Mouse (Mus musculus): ENCODE measurements around the gene Mark3.

Mark3 gene

DNA sequence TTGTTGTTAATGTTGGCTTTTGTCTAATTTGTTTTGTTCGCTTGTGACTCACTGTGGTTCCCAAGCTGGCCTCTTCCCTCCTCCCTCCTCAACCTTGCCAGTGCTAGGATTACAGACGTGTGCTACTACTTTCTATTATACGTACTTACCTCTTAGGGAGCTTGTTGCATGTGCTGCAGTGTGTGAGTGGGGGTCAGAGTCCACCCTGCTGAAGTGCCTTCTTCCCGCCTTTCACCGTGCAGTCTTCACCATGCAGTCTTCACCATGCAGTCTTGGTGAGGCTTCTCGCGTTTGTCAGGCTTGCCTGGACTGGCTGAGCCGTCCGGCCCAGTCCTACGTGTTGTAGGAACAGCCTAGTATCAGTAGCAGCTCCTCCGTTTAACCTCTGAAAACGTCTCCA is 12.9 kb downstream of the Mark3 start:
- TF ChIP-seq GATA4 (IDR thresholded peaks at IDR 0.05; ENCODE audit: insufficient replicate concordance, low read length), result no peak

- TF ChIP-seq GATA4 (IDR thresholded peaks at IDR 0.05; ENCODE audit: insufficient replicate concordance, low read length), result no peak; the same call in 1 of the 2 replicates
Measured at GRCm38 (mm10) chr12:111592407-111593021, 18.2 kb downstream of the Mark3 start.

DNA sequence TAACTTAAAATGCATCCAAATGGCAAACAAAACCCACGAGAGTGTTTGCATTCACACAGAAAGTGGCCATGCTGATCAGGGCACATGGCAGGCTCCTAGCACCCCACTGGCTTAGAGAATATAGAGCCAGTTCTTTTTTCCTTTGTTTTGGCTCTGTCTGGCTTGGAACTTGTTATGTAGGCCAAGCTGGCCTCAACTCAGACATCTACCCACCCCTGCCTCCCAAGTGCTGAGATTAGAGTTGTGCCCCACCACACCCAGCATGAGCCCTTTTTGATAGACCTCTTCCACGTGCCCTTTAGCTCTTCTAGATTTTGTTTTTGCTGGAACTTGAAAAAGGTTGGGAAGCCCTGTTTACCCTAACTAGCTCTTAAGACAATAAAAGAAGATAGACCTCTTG is 19.5 kb downstream of the Mark3 start:
- TF ChIP-seq GATA4 (IDR thresholded peaks at IDR 0.05; ENCODE audit: insufficient replicate concordance, low read length), result no peak

DNA sequence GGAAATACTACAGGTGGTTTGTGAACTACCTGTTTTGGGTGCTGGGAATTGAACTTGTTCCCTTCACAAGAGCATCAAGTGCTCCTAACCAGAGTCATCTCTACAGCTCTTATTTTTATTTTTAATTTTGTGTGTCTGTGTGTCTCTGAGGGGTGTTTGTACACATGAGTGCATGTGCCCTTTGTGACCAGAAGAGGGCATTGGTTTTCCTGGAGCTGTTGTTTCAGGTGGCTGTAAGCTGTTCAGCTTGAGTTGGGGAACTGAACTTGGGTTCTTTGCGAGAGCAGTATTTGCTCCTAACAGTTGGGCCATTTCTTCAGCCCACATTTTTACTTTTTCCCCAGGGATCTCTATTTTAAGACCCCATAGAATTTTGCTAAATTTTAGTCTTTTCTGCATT is 23.0 kb downstream of the Mark3 start:
- TF ChIP-seq GATA4 (IDR thresholded peaks at IDR 0.05; ENCODE audit: insufficient replicate concordance, low read length), result no peak

DNA sequence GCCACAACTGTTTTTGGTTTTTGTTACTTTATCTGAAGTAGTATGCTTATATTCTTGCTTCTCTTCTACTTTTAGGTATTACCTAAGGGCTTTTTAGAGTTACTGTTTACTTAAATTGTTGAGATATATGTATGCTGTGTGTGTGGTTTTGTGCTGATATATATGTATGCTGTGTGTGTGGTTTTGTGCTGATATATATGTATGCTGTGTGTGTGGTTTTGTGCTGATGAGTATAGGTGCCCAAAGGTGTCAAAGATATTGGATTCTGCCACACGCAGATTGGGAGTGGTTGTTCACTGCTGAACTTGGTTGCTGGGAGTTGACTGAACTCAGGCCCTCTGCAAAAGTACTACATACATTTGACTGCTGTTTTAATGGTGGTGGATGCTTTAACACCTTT is 24.6 kb downstream of the Mark3 start:
- no peak for TF ChIP-seq GATA4 (IDR thresholded peaks at IDR 0.05; ENCODE audit: insufficient replicate concordance, low read length)

DNA sequence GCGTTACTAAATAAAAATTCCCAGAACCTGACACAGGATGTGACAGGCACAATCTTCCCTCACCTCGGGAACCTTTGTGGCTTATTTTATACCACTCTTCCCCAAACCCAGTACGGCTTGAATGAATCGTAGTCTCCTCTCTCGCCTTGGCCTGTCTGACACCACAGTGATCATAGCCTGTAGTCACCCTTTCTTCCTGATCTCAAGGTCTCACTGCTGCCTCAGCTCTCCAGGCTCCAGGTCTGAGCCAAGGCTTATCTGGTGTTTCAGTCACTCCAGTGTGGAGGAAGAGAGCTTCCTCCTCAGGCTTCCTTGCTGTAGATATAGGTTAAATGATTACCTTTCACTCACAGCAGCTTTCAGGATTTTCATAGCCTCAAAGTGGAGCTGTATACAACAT is 25.3 kb downstream of the Mark3 start:
- peak; percentile 89; the same call in 1 of the 2 replicates for TF ChIP-seq GATA4 (IDR thresholded peaks at IDR 0.05; ENCODE audit: insufficient replicate concordance, low read length)

DNA sequence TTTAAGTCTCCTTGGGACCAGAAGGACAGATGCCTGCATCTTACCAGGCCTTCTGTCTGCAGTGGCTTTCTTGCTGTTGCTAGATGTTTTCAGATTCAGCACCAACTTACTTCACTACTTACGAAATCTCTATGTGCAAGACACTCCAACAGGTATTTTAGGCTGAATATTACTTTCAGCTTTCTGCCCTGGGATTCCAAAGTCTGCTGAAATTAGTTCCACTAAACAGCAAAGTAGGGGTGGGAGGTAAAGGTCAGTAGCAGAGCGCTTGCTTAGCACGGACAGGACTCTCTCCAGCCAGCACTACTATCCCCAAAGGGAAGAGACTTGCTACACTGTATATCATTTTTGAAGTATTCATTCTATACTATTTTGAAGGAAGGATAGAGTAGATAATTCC is 29.5 kb downstream of the Mark3 start:
- no peak for TF ChIP-seq GATA4 (IDR thresholded peaks at IDR 0.05; ENCODE audit: insufficient replicate concordance, low read length)

DNA sequence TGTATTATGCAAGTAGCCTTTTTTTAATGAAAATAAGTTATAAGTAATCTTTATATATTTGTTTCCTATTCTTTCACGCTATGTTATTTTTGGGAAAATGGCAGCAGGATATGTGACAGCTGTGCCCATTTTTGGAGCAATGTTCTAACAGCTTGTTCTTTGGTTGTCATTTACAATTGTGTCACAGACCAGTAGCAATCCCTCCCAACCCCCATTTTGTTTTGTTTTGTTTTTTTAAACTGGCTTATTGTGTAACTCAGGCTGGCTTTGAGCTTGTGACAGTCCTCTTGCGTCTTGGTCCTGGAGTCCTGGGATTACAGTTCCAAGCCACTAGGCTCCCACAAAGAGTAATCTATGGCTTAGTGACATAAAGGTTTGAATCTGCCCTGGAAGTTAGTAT is 31.3 kb downstream of the Mark3 start:
- TF ChIP-seq GATA4 (IDR thresholded peaks at IDR 0.05; ENCODE audit: insufficient replicate concordance, low read length), result no peak

- no peak for TF ChIP-seq GATA4 (IDR thresholded peaks at IDR 0.05; ENCODE audit: insufficient replicate concordance, low read length)
Measured at GRCm38 (mm10) chr12:111608015-111608414, 33.7 kb downstream of the Mark3 start.

- no peak for TF ChIP-seq GATA4 (IDR thresholded peaks at IDR 0.05; ENCODE audit: insufficient replicate concordance, low read length)
Measured at GRCm38 (mm10) chr12:111614475-111615141, 40.3 kb downstream of the Mark3 start.

- TF ChIP-seq GATA4 (IDR thresholded peaks at IDR 0.05; ENCODE audit: insufficient replicate concordance, low read length), result no peak
Measured at GRCm38 (mm10) chr12:111618266-111618665, 43.9 kb downstream of the Mark3 start.

- no peak for TF ChIP-seq GATA4 (IDR thresholded peaks at IDR 0.05; ENCODE audit: insufficient replicate concordance, low read length)
Measured at GRCm38 (mm10) chr12:111648061-111648645, 73.8 kb downstream of the Mark3 start.

GRCm38 (mm10) chr12:111652953-111653352 is 78.6 kb downstream of the Mark3 start:
- TF ChIP-seq GATA4 (IDR thresholded peaks at IDR 0.05; ENCODE audit: insufficient replicate concordance, low read length), result no peak

DNA sequence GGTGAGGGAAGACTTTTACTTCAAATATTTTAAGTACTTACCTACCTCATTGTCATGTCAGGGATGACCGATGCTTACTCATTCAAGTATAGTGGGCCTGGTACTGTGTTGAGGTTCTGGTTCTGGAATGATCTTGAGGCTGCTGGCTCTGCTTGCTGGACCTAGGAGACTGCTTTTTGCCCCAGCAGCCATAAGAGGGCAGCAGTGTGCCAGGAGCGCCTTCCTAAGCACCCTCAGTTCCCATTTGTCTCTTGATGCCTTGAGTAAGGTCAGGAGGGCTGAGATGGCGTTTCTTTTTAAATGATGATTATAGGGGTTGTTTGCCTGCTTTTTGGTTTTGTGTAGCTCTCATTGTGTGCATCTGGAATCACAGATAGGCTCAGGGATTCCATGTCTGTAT is 79.1 kb downstream of the Mark3 start:
- no peak for TF ChIP-seq GATA4 (IDR thresholded peaks at IDR 0.05; ENCODE audit: insufficient replicate concordance, low read length)

DNA sequence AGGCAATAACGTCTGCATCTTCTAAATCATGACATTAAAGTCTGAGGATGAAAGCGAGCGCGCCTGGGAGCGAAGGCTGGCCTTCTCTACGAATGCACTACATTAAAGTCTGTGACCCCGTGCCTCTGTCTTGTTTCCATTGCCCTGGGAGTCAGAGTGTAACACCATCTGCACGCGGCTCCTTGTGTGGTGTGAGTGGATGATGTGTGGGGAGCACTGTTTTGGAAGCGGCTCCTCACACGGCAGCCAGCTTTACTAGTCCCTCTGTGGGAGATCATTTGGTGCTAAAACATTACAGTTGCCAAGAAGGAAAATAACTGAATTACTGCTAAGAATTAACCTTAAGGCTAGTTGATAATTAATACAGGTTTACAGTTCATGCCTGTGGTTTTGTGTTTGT is 81.4 kb downstream of the Mark3 start:
- no peak for TF ChIP-seq GATA4 (IDR thresholded peaks at IDR 0.05; ENCODE audit: insufficient replicate concordance, low read length)

- no peak for TF ChIP-seq GATA4 (IDR thresholded peaks at IDR 0.05; ENCODE audit: insufficient replicate concordance, low read length)
Measured at GRCm38 (mm10) chr12:111659331-111659730, 85.0 kb downstream of the Mark3 start.

Data from liver, adult (tissue).